Mouse (Mus musculus) CH12.LX (cell line): ENCODE results near the gene Fam198a. TPM values are rescaled to one million over a fixed set of nuclear protein-coding genes. Genes with fewer than 3 reads are reported as not detected.

Experiments
- DNase-seq: peaks from one replicate; pipeline ENCODE4 v3.0.0-alpha.2; 2013; ENCODE audit errors: extremely low read depth
- H3K27ac ChIP-seq: 2 replicates; pipeline ENCODE4 v1.5.1; 2012; ENCODE audit warnings: low read depth, mild to moderate bottlenecking, control low read depth, moderate library complexity; ENCODE audit not compliant: insufficient read depth
- H3K27me3 ChIP-seq: replicated peaks from 2 replicates; pipeline ENCODE3; 2012; ENCODE audit warnings: inconsistent platforms
- H3K36me3 ChIP-seq, 2 experiments: replicated peaks in 1 of 2; 2 replicates each; pipeline versions ENCODE3 to v1.6.1; 2012; ENCODE audit warnings: inconsistent platforms in 1 of 2, low read length in 1 of 2, mild to moderate bottlenecking in 1 of 2, mixed read lengths in 1 of 2, moderate library complexity in 1 of 2; ENCODE audit not compliant: control insufficient read depth in 1 of 2, insufficient read depth in 1 of 2
- H3K4me1 ChIP-seq, 2 experiments: 2 replicates each; pipeline ENCODE4 v1.6.1; 2012; ENCODE audit warnings: inconsistent platforms in 1 of 2, moderate library complexity in 1 of 2; ENCODE audit not compliant: insufficient read depth in 2 of 2, control insufficient read depth in 1 of 2
- H3K4me2 ChIP-seq: 2 replicates; pipeline ENCODE4 v1.6.1; 2012; ENCODE audit warnings: low read depth, mild to moderate bottlenecking, control low read depth; ENCODE audit not compliant: poor library complexity, insufficient read depth, severe bottlenecking
- H3K4me3 ChIP-seq, 3 experiments: fragments of 150-350 bp in 1 of 3; sonication (generic) in 1 of 3; replicated peaks in 1 of 3; 2 replicates each; pipeline versions ENCODE3 to v1.5.1; 2011 to 2012; ENCODE audit warnings: low read depth in 2 of 3, low read length in 2 of 3, mild to moderate bottlenecking in 2 of 3, moderate library complexity in 2 of 3, control low read depth in 1 of 3, improper control_type of control experiment in 1 of 3, inconsistent platforms in 1 of 3, mixed read lengths in 1 of 3; ENCODE audit not compliant: poor library complexity in 1 of 3
- H3K79me2 ChIP-seq: replicated peaks from 2 replicates; pipeline ENCODE4 v1.6.1; 2012; ENCODE audit warnings: mild to moderate bottlenecking, moderate library complexity; ENCODE audit not compliant: control insufficient read depth, poor library complexity, insufficient read depth, severe bottlenecking; ENCODE audit errors: extremely low read depth
- H3K9ac ChIP-seq: 2 replicates; pipeline ENCODE4 v1.6.1; 2012; ENCODE audit warnings: low read depth, mild to moderate bottlenecking, control low read depth, moderate library complexity; ENCODE audit not compliant: insufficient read depth
- H3K9me3 ChIP-seq: replicated peaks from 2 replicates; pipeline ENCODE3; 2012; ENCODE audit warnings: low read length, inconsistent platforms, mixed read lengths
- BHLHE40 ChIP-seq: IDR thresholded peaks from 2 replicates; pipeline ENCODE4 v1.6.1; 2011; ENCODE audit warnings: mild to moderate bottlenecking, low read depth, low read length, improper control_type of control experiment
- CHD1 ChIP-seq: IDR thresholded peaks from 2 replicates; pipeline ENCODE4 v1.6.1; 2012; ENCODE audit warnings: low read depth, low read length, improper control_type of control experiment, inconsistent platforms
- CHD2 ChIP-seq: IDR thresholded peaks from 2 replicates; pipeline ENCODE4 v1.6.1; 2011; ENCODE audit warnings: low read length, improper control_type of control experiment
- E2F4 ChIP-seq: IDR thresholded peaks from 2 replicates; pipeline ENCODE4 v1.6.1; 2011; ENCODE audit warnings: low read depth, low read length, improper control_type of control experiment; ENCODE audit not compliant: insufficient replicate concordance
- ELF1 ChIP-seq: IDR thresholded peaks from 2 replicates; pipeline ENCODE4 v1.6.1; 2014; ENCODE audit warnings: low read depth, mild to moderate bottlenecking, inconsistent platforms, low read length, improper control_type of control experiment
- EP300 ChIP-seq: IDR thresholded peaks from 2 replicates; pipeline ENCODE4 v1.6.1; 2011; ENCODE audit warnings: low read length, improper control_type of control experiment
- ETS1 ChIP-seq: conservative IDR thresholded peaks from 2 replicates; pipeline ENCODE4 v1.6.1; 2012; ENCODE audit warnings: low read depth, mild to moderate bottlenecking, inconsistent platforms, low read length, improper control_type of control experiment, moderate library complexity
- GABPA ChIP-seq: IDR thresholded peaks from 2 replicates; pipeline ENCODE4 v1.6.1; 2012; ENCODE audit warnings: low read depth, low read length, improper control_type of control experiment, inconsistent platforms; ENCODE audit not compliant: insufficient replicate concordance
- HCFC1 ChIP-seq: IDR thresholded peaks from 2 replicates; pipeline ENCODE4 v1.6.1; 2012; ENCODE audit warnings: low read depth, mild to moderate bottlenecking, inconsistent platforms, low read length, improper control_type of control experiment
- IRF4 ChIP-seq: IDR thresholded peaks from 2 replicates; pipeline ENCODE4 v1.6.1; 2014; ENCODE audit warnings: low read depth, mild to moderate bottlenecking, inconsistent platforms, low read length, improper control_type of control experiment
- JUN ChIP-seq: IDR thresholded peaks from 2 replicates; pipeline ENCODE4 v1.6.1; 2011; ENCODE audit warnings: low read depth, mild to moderate bottlenecking, low read length, improper control_type of control experiment, moderate library complexity; ENCODE audit not compliant: insufficient read depth
- JUND ChIP-seq: conservative IDR thresholded peaks from 2 replicates; pipeline ENCODE4 v1.6.1; 2011; ENCODE audit warnings: low read depth, low read length, improper control_type of control experiment
- MAX ChIP-seq: IDR thresholded peaks from 2 replicates; pipeline ENCODE4 v1.6.1; 2011; ENCODE audit warnings: low read length, improper control_type of control experiment
- MAZ ChIP-seq: IDR thresholded peaks from 2 replicates; pipeline ENCODE4 v1.6.1; 2012; ENCODE audit warnings: low read depth, mild to moderate bottlenecking, inconsistent platforms, low read length, improper control_type of control experiment, moderate library complexity
- MEF2A ChIP-seq: IDR thresholded peaks from 2 replicates; pipeline ENCODE4 v1.6.1; 2014; ENCODE audit warnings: low read depth, mild to moderate bottlenecking, inconsistent platforms, low read length, improper control_type of control experiment, borderline replicate concordance
- MYC ChIP-seq: IDR thresholded peaks from 2 replicates; pipeline ENCODE4 v1.6.1; 2011; ENCODE audit warnings: low read depth, mild to moderate bottlenecking, improper control_type of control experiment, low read length
- NELFE ChIP-seq: IDR thresholded peaks from 2 replicates; pipeline ENCODE4 v1.6.1; 2011; ENCODE audit warnings: low read depth, low read length, improper control_type of control experiment
- PAX5 ChIP-seq: IDR thresholded peaks from 2 replicates; pipeline ENCODE4 v1.6.1; 2012; ENCODE audit warnings: low read length, inconsistent platforms, mixed read lengths
- POLR2A ChIP-seq: IDR thresholded peaks from 2 replicates; pipeline ENCODE4 v1.6.1; 2011; ENCODE audit warnings: low read depth, mild to moderate bottlenecking, improper control_type of control experiment, low read length
- POLR2AphosphoS2 ChIP-seq: IDR thresholded peaks from 2 replicates; pipeline ENCODE4 v1.6.1; 2011; ENCODE audit warnings: low read depth, low read length, improper control_type of control experiment
- RCOR1 ChIP-seq: conservative IDR thresholded peaks from 2 replicates; pipeline ENCODE4 v1.6.1; 2012; ENCODE audit warnings: low read depth, mild to moderate bottlenecking, inconsistent platforms, low read length, improper control_type of control experiment
- SMC3 ChIP-seq: IDR thresholded peaks from 2 replicates; pipeline ENCODE4 v1.6.1; 2011; ENCODE audit warnings: low read depth, low read length, improper control_type of control experiment
- TBP ChIP-seq: conservative IDR thresholded peaks from 2 replicates; pipeline ENCODE4 v1.6.1; 2011; ENCODE audit warnings: low read depth, low read length, improper control_type of control experiment
- TCF12 ChIP-seq: IDR thresholded peaks from 2 replicates; pipeline ENCODE4 v1.6.1; 2014; ENCODE audit warnings: low read depth, mild to moderate bottlenecking, inconsistent platforms, low read length, improper control_type of control experiment
- UBTF ChIP-seq: IDR thresholded peaks from 2 replicates; pipeline ENCODE4 v1.6.1; 2012; ENCODE audit warnings: low read depth, mild to moderate bottlenecking, inconsistent platforms, low read length, improper control_type of control experiment, moderate library complexity
- USF2 ChIP-seq: conservative IDR thresholded peaks from 2 replicates; pipeline ENCODE4 v1.6.1; 2011; ENCODE audit warnings: low read depth, low read length, improper control_type of control experiment
- ZKSCAN1 ChIP-seq: IDR thresholded peaks from 2 replicates; pipeline ENCODE4 v1.6.1; 2012; ENCODE audit warnings: low read depth, inconsistent platforms, low read length, improper control_type of control experiment, borderline replicate concordance
- ZMIZ1 ChIP-seq: IDR thresholded peaks from 2 replicates; pipeline ENCODE4 v1.6.1; 2012; ENCODE audit warnings: low read depth, mild to moderate bottlenecking, inconsistent platforms, low read length, improper control_type of control experiment
- ZNF384 ChIP-seq: IDR thresholded peaks from 2 replicates; pipeline ENCODE4 v1.6.1; 2012; ENCODE audit warnings: low read depth, low read length, improper control_type of control experiment, inconsistent platforms
- dilution Hi-C: fragments of 300-500 bp; cut with MboI; formaldehyde crosslinking; loops from 2 replicates; pipeline ENCODE4 v1.14.3; 2020; ENCODE audit warnings: low sequenced_read_pairs; ENCODE audit not compliant: extremely low pct_unique_long_range_greater_than_20kb, extremely low pct_ligation_motif_present
- in situ Hi-C: fragments of 300-500 bp; cut with MboI; formaldehyde crosslinking; loops from 3 replicates; pipeline ENCODE4 v1.14.3; 2019; ENCODE audit warnings: low sequenced_read_pairs, low pct_ligation_motif_present, low pct_unique_long_range_greater_than_20kb, mixed read lengths
- polyA plus RNA-seq: library from polyadenylated mRNA; unstranded; fragments of >175 nt; gene quantifications from 2 replicates; pipeline ENCODE4 v1.2.1, GENCODE M21; 2012; ENCODE audit warnings: low read depth; ENCODE audit not compliant: insufficient read length
- total RNA-seq, 2 experiments: library from RNA; depleted of rRNA; stranded (reverse); fragments of 300-350 nt in 1 of 2; fragments of >200 nt in 1 of 2; gene quantifications; 2 replicates each; pipeline ENCODE4 v1.2.3; 2012 to 2014

The Fam198a gene
- total and polyA plus RNA-seq, 3 experiments: 0.40 to 0.93 (median 0.59) TPM

GRCm38 (mm10) chr9:121924901-121925560 is 25.8 kb upstream of the Fam198a start:
- TF ChIP-seq ZMIZ1 (no peak), MAX (no peak), CHD2 (no peak), EP300 (peak; percentile 89), TBP (no peak), USF2 (no peak), ELF1 (no peak), ZNF384 (no peak), IRF4 (peak; percentile 96), NELFE (no peak), JUND (peak; percentile 97), PAX5 (no peak), RCOR1 (no peak), UBTF (no peak), MAZ (no peak), TCF12 (peak; percentile 34; the same call in 1 of the 2 replicates), E2F4 (no peak), SMC3 (no peak), POLR2A (no peak), MYC (no peak), MEF2A (peak; percentile 81), CHD1 (no peak), JUN (peak; percentile 91), POLR2AphosphoS2 (no peak), ZKSCAN1 (no peak), HCFC1 (no peak), BHLHE40 (peak; percentile 10; the same call in 1 of the 2 replicates), GABPA (no peak), ETS1 (peak; percentile 63; the same call in 1 of the 2 replicates)
- TF ChIP-seq, all 38 proteins: peak for 8
- Histone ChIP-seq H3K79me2 (no peaks in the 10 kb centered on the region), H3K27ac (peak overlapping the region; percentile 68), H3K27me3 (no peaks in the 10 kb centered on the region), H3K9me3 (peaks cover 5% of the 10 kb centered on the region), H3K4me2 (peak overlapping the region; percentile 2; the same call in 1 of the 2 replicates), H3K36me3 (no peaks in the 10 kb centered on the region), H3K4me1 (peaks cover 34 to 60% of the 10 kb centered on the region in 2 experiments), H3K9ac (no peak overlapping the region), H3K4me3 (peak overlapping the region in 1 of 3 experiments; percentile 23)
- in situ Hi-C loops (no loop called here), dilution Hi-C loops (no loop called here)
- peak; percentile 67 for DNase-seq
